Mouse (Mus musculus) hindbrain, embryonic 15.5 days (tissue): ENCODE results near the gene Prps1l1. TPM values are rescaled to one million over a fixed set of nuclear protein-coding genes. Genes with fewer than 3 reads are reported as not detected.

Source experiments
- ATAC-seq: fragments of 200-750 bp; cut with Nextera tagmentation; 2 replicates; pipeline ENCODE4 v1.8.0; 2017; ENCODE audit warnings: low read depth, moderate number of reproducible peaks, moderate TSS enrichment; ENCODE audit not compliant: low FRiP score
- H3K27ac ChIP-seq: fragments of 300-500 bp; sonication (generic); replicated peaks from 2 replicates; pipeline ENCODE4 v1.5.1; 2015; ENCODE audit warnings: mild to moderate bottlenecking, inconsistent platforms
- H3K27me3 ChIP-seq: fragments of 300-500 bp; sonication (generic); 2 replicates; pipeline ENCODE4 v1.6.1; 2015; ENCODE audit warnings: control low read depth, inconsistent platforms
- H3K36me3 ChIP-seq: fragments of 300-500 bp; sonication (generic); 2 replicates; pipeline ENCODE4 v1.6.1; 2015; ENCODE audit warnings: control low read depth, inconsistent platforms
- H3K4me1 ChIP-seq: fragments of 300-500 bp; sonication (generic); replicated peaks from 2 replicates; pipeline ENCODE4 v1.6.1; 2015; ENCODE audit warnings: control low read depth, inconsistent platforms
- H3K4me2 ChIP-seq: fragments of 300-500 bp; sonication (generic); 2 replicates; pipeline ENCODE4 v1.6.1; 2015; ENCODE audit warnings: moderate library complexity, mild to moderate bottlenecking, inconsistent platforms
- H3K4me3 ChIP-seq: fragments of 300-500 bp; sonication (generic); 2 replicates; pipeline ENCODE4 v1.5.1; 2015; ENCODE audit warnings: mild to moderate bottlenecking, inconsistent platforms
- H3K9ac ChIP-seq: fragments of 300-500 bp; sonication (generic); 2 replicates; pipeline ENCODE4 v1.6.1; 2015; ENCODE audit warnings: inconsistent platforms
- H3K9me3 ChIP-seq: fragments of 300-500 bp; sonication (generic); 2 replicates; pipeline ENCODE4 v1.6.1; 2016; ENCODE audit warnings: control low read depth, inconsistent platforms
- WGBS: fragments of 180-500 bp; shearing (Covaris S2); methylation state at CpG from one replicate; pipeline ENCODE4 v1.1.7; 2015; 5-methylcytosine and 5-hydroxymethylcytosine counted together
- polyA plus RNA-seq: library from polyadenylated mRNA; unstranded; fragments of >200 nt; fragmentation: Nextera tagmentation; extraction: Ambion mirVana; gene quantifications from 2 replicates; pipeline ENCODE4 v1.2.1, GENCODE M21; 2015

The Prps1l1 gene
- polyA plus RNA-seq, 1 experiment from 2014 or later: not detected

GRCm38 (mm10) chr12:35007851-35008250 is 23.3 kb downstream of the Prps1l1 start:
- no peaks in the 10 kb centered on the region for H3K36me3 ChIP-seq
- H3K9me3 ChIP-seq: no peaks in the 10 kb centered on the region
- no peak overlapping the region for H3K27ac ChIP-seq
- ATAC-seq: no peak
- no peak overlapping the region for H3K4me2 ChIP-seq
- no peaks in the 10 kb centered on the region for H3K27me3 ChIP-seq
- WGBS: 55% methylated on average over 1 of the region's 1 CpGs
- H3K4me1 ChIP-seq: peaks cover 12% of the 10 kb centered on the region
- no peak overlapping the region for H3K4me3 ChIP-seq
- H3K9ac ChIP-seq: no peak overlapping the region

DNA sequence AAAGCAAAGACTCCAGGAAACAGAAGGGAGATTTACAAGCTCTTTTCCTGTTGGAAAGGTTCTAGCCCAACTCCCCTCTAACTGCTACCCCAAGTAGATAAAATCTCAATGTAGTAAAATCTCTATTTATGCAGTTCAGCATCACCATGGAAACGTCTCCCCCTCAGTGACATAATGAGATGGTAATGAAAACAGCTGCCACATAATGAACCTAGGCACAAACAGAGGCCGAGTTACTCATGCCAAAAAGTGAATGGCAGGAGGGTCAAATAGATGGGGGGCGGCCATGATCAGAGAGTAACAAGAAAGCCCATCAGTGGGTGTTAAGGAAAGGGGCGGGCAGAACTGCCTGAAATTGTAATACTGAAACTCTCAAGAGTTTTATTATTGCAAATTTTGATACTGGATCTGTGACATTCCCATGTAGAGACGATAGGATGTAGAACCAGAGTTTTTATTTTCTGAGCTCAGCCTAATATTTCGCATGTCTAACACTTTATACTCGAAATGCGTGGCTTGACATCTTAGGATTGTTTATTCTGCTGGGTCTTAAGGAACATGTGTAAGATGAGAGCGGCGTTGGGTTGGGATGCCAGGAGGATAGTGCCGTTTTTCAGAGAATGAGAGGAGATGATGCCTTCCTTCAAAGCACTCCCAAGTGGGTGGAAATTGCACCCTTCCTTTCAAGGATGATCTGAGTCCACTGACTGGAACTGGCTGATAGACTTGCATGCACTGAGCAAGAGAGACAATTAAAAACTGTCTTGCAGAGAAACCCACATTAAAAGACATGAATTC is 24.0 kb downstream of the Prps1l1 start:
- no peak overlapping the region for H3K4me2 ChIP-seq
- H3K27ac ChIP-seq: peak overlapping the region; percentile 50
- no peaks in the 10 kb centered on the region for H3K36me3 ChIP-seq
- no peak overlapping the region for H3K9ac ChIP-seq
- 31% methylated on average over 11 of the region's 11 CpGs for WGBS
- ATAC-seq: peak; percentile 86
- no peaks in the 10 kb centered on the region for H3K27me3 ChIP-seq
- H3K4me3 ChIP-seq: no peak overlapping the region
- peaks cover 12% of the 10 kb centered on the region for H3K4me1 ChIP-seq
- H3K9me3 ChIP-seq: no peaks in the 10 kb centered on the region

- no peaks in the 10 kb centered on the region for H3K36me3 ChIP-seq
- H3K9ac ChIP-seq: no peak overlapping the region
- peaks cover 4% of the 10 kb centered on the region; the same call in 1 of the 2 replicates for H3K27me3 ChIP-seq
- no peak overlapping the region for H3K4me2 ChIP-seq
- H3K27ac ChIP-seq: no peak overlapping the region
- no peak for ATAC-seq
- no peak overlapping the region for H3K4me3 ChIP-seq
- no peaks in the 10 kb centered on the region for H3K9me3 ChIP-seq
- peaks cover 12% of the 10 kb centered on the region for H3K4me1 ChIP-seq
- WGBS: 50% methylated on average over 1 of the region's 1 CpGs
These were observed 26.9 kb downstream of the Prps1l1 start for GRCm38 (mm10) chr12:35011462-35011861.

- Histone ChIP-seq H3K36me3 (no peaks in the 10 kb centered on the region), H3K9me3 (no peaks in the 10 kb centered on the region), H3K27me3 (peaks cover 4% of the 10 kb centered on the region; the same call in 1 of the 2 replicates), H3K9ac (no peak overlapping the region), H3K27ac (no peak overlapping the region), H3K4me1 (0 out of 2 replicates have a peak, but pooled peaks cover under 1% of the 10 kb centered on the region), H3K4me3 (no peak overlapping the region), H3K4me2 (no peak overlapping the region)
- no peak for ATAC-seq
- WGBS: 70% methylated on average over 2 of the region's 2 CpGs
These were observed 29.4 kb downstream of the Prps1l1 start for GRCm38 (mm10) chr12:35013950-35014349.

DNA sequence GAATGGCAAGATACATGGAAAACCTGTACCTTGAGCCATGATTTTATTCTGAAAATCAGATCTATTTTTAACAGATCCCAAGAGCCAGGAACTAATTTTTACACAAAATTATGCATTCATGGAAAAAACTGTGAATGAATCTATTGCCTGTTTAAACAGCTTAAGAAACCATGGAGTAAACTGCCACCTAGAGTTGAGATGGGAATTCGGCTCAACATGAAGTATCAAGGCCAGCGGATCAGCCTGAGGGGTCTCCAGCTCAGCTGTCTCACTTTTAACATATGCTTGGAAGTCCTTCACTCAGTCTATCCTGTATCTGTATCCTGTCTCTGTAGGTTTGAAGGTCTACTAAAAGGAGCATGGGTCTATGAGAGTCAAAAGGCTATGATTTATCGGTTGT is 31.5 kb downstream of the Prps1l1 start:
- 62% methylated on average over 3 of the region's 3 CpGs for WGBS

DNA sequence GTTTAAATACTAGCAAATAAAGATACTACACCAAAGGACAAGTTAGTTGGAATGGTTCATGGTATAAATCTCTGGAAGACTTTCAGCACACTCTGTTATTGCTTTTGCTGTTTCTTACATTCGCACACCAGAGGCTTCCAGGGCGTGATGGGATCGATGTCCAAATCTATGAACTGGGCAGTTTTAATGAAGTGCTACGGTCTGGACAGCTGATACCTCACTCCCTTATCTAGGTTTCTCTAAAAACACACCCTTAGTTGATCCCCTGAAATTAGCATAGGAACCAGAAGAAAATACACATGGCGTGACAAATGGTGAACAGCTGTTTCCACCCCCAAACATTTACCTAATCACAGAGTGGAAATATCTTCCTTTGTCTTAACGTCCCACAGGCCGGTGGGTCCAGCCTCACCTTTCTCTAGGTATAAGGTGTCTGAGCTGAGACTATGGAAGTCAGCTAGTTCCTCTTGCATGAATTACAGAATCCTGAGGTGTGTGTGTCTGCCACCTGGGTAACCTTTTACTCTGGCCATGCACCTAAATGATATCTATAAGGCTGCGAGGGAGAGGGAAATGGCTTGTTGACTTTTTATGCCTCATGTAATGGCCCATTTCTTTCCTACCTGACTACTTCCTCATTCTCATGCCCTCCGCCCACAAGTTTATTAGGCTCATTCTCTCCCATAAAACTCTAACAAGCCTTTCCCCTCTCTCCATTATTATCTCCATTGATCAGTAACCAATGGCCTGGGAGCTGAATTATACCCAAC is 32.1 kb downstream of the Prps1l1 start:
- no peak for ATAC-seq
- Histone ChIP-seq H3K4me1 (no peaks in the 10 kb centered on the region), H3K9ac (no peak overlapping the region), H3K27me3 (peaks cover 4% of the 10 kb centered on the region; the same call in 1 of the 2 replicates), H3K36me3 (no peaks in the 10 kb centered on the region), H3K9me3 (no peaks in the 10 kb centered on the region), H3K4me3 (no peak overlapping the region), H3K4me2 (no peak overlapping the region), H3K27ac (no peak overlapping the region)
- WGBS: 88% methylated on average over 9 of the region's 9 CpGs

More for the DNA sequence above, 31.5 kb downstream of the Prps1l1 start:
- peak; percentile 34; the same call in 1 of the 2 replicates for ATAC-seq
- H3K27ac ChIP-seq: no peak overlapping the region
- no peaks in the 10 kb centered on the region for H3K36me3 ChIP-seq
- H3K4me1 ChIP-seq: no peaks in the 10 kb centered on the region
- no peaks in the 10 kb centered on the region for H3K9me3 ChIP-seq
- H3K27me3 ChIP-seq: peaks cover 4% of the 10 kb centered on the region; the same call in 1 of the 2 replicates
- no peak overlapping the region for H3K9ac ChIP-seq
- no peak overlapping the region for H3K4me2 ChIP-seq
- no peak overlapping the region for H3K4me3 ChIP-seq

DNA sequence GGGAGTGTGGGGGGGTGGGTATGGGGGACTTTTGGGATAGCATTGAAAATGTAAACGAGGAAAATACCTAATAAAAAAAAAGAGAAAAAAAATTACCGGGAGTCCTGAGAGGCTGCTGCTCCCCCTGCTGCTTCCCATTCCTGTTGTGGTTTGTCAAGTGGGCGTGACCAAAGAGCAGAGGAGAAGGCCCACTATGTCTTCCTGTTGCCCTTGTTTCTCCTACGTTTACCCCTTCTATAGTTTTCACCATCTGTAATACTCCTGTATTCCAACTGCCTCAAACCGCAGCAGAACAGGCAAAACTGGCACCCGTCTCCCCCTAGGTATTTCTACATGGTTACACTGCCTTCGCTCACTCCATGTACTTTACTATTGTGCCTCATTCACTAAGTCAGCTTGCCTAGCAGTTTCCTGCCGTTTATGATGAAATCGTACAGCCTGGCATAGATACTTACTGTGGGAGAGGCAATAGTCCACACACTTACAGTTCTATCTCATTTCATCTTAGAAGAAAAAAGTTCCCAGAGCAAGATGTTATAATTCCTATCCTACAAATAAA is 34.2 kb downstream of the Prps1l1 start:
- Histone ChIP-seq H3K27ac (no peak overlapping the region), H3K36me3 (no peaks in the 10 kb centered on the region), H3K9ac (no peak overlapping the region), H3K4me1 (no peaks in the 10 kb centered on the region), H3K4me2 (no peak overlapping the region), H3K9me3 (no peaks in the 10 kb centered on the region), H3K4me3 (no peak overlapping the region), H3K27me3 (peaks cover 4% of the 10 kb centered on the region; the same call in 1 of the 2 replicates)
- WGBS: 80% methylated on average over 9 of the region's 9 CpGs
- ATAC-seq: no peak

DNA sequence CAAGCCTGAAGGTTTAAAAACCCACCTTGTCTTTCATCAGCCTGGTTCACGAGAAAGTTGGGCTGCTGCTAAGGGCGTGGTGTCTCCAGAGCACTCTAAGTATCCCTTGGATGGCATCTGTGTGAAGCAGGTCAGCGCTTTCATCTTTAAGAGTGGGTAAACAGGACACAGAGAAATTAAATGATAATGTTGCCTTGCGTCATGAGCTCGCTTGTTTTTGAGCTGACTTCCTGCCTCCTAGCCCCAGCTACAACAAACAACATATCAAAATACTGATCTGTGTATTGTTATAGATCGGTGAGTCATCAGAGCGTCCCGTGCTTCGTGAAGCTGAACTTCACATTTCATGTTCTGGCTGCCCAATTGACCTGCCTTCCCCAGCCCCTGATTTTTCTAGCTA is 36.7 kb downstream of the Prps1l1 start:
- no peaks in the 10 kb centered on the region for H3K4me1 ChIP-seq
- ATAC-seq: no peak
- H3K9me3 ChIP-seq: no peaks in the 10 kb centered on the region
- no peaks in the 10 kb centered on the region for H3K36me3 ChIP-seq
- WGBS: 85% methylated on average over 9 of the region's 9 CpGs
- no peak overlapping the region for H3K4me2 ChIP-seq
- H3K27me3 ChIP-seq: no peaks in the 10 kb centered on the region
- H3K27ac ChIP-seq: no peak overlapping the region
- H3K9ac ChIP-seq: no peak overlapping the region
- no peak overlapping the region for H3K4me3 ChIP-seq

DNA sequence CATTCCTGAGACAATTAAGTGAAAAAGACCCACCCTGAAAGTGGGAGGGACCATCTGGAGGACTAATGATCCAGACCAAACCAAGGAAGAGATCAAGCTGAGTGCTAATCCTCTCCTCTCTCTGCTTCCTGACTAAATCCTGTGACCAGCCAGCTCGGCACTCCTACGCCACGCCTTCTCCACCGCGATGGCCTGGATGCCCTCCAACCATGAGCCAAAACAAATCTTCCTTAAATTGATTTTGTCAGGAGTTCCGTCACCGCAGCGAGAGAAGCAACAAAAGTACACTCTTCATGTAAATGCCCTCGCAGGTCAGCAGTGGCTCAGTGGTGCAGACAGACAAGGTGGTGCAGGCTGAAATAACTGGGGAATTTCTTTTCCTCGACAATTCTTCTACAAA is 37.5 kb downstream of the Prps1l1 start:
- no peak overlapping the region for H3K4me3 ChIP-seq
- H3K27me3 ChIP-seq: no peaks in the 10 kb centered on the region
- no peaks in the 10 kb centered on the region for H3K4me1 ChIP-seq
- H3K27ac ChIP-seq: no peak overlapping the region
- no peak overlapping the region for H3K4me2 ChIP-seq
- H3K9me3 ChIP-seq: no peaks in the 10 kb centered on the region
- no peak overlapping the region for H3K9ac ChIP-seq
- H3K36me3 ChIP-seq: no peaks in the 10 kb centered on the region
- 59% methylated on average over 10 of the region's 10 CpGs for WGBS
- no peak for ATAC-seq

DNA sequence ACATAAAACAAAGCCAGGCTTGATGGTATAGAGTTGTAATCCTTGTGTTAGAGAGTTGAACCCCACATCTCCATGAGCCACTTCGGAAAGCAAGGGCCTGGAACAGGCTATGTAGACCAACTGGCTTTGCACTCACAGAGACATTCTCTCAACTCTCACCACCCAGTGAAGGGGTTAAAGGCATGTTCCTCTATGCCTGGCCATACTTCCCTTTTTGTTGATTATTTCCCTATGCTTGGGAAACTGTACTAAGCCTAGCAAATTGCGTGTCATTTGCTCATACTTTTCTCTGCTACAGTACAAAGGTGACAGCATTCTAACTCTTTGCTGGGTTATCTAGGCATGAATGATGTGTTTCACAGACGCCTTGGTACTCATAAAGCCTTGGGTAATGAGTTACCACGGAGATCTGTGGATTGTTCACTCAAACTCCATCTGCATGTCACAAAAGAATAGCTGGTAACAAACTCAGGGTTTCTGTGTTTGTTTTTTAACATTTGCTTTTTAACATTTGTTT is 41.4 kb downstream of the Prps1l1 start:
- no peak for ATAC-seq
- no peak overlapping the region for H3K4me2 ChIP-seq
- H3K27ac ChIP-seq: no peak overlapping the region
- no peak overlapping the region for H3K9ac ChIP-seq
- WGBS: 58% methylated on average over 4 of the region's 4 CpGs
- no peaks in the 10 kb centered on the region for H3K36me3 ChIP-seq
- H3K27me3 ChIP-seq: no peaks in the 10 kb centered on the region
- no peaks in the 10 kb centered on the region for H3K4me1 ChIP-seq
- H3K9me3 ChIP-seq: no peaks in the 10 kb centered on the region
- H3K4me3 ChIP-seq: no peak overlapping the region

GRCm38 (mm10) chr12:35027533-35027932 is 43.0 kb downstream of the Prps1l1 start:
- ATAC-seq: no peak
- Histone ChIP-seq H3K4me1 (no peaks in the 10 kb centered on the region), H3K36me3 (no peaks in the 10 kb centered on the region), H3K27me3 (no peaks in the 10 kb centered on the region), H3K27ac (no peak overlapping the region), H3K4me3 (no peak overlapping the region), H3K9ac (no peak overlapping the region), H3K4me2 (no peak overlapping the region), H3K9me3 (no peaks in the 10 kb centered on the region)
- 33% methylated on average over 1 of the region's 1 CpGs for WGBS
